Mouse (Mus musculus) forebrain, postnatal 0 days (tissue): ENCODE data around the gene Srd5a3. TPM values are rescaled to one million over a fixed set of nuclear protein-coding genes. Genes with fewer than 3 reads are reported as not detected.
A peak's percentile ranks its signal among the peaks of the same experiment; 100 is the strongest.
"Not testable (repeated sequence)": the region's sequence is repeated elsewhere in the genome, so short reads cannot be mapped to it uniquely, and the experiment has no call there.

Experiments
- ATAC-seq: fragments of 200-750 bp; cut with Nextera tagmentation; 2 replicates; pipeline ENCODE4 v1.8.0; 2017; ENCODE audit warnings: mild to moderate bottlenecking, moderate library complexity
- DNase-seq: peaks from one replicate; pipeline ENCODE4 v3.0.0-alpha.2; 2015
- H3K27ac ChIP-seq: fragments of 300-500 bp; sonication (generic); 2 replicates; pipeline ENCODE4 v1.5.1; 2014; ENCODE audit warnings: low read depth, mild to moderate bottlenecking, antibody characterized with exemption, low read length, moderate library complexity, mixed read lengths
- H3K27me3 ChIP-seq: fragments of 300-500 bp; sonication (generic); 2 replicates; pipeline ENCODE4 v1.6.1; 2014; ENCODE audit warnings: mild to moderate bottlenecking, low read length, mixed read lengths; ENCODE audit not compliant: insufficient read depth
- H3K36me3 ChIP-seq: fragments of 300-500 bp; sonication (generic); 2 replicates; pipeline ENCODE4 v1.6.1; 2014; ENCODE audit warnings: mild to moderate bottlenecking, moderate library complexity; ENCODE audit not compliant: insufficient read depth
- H3K4me1 ChIP-seq: fragments of 300-500 bp; sonication (generic); 2 replicates; pipeline ENCODE4 v1.6.1; 2014; ENCODE audit warnings: antibody characterized with exemption; ENCODE audit not compliant: insufficient read depth
- H3K4me2 ChIP-seq: fragments of 300-500 bp; sonication (generic); 2 replicates; pipeline ENCODE4 v1.6.1; 2014; ENCODE audit warnings: low read depth, mild to moderate bottlenecking, moderate library complexity
- H3K4me3 ChIP-seq: fragments of 300-500 bp; sonication (generic); 2 replicates; pipeline ENCODE4 v1.5.1; 2014; ENCODE audit warnings: low read depth, low read length, mixed read lengths
- H3K9ac ChIP-seq: fragments of 300-500 bp; sonication (generic); 2 replicates; pipeline ENCODE4 v1.6.1; 2014; ENCODE audit warnings: mild to moderate bottlenecking
- H3K9me3 ChIP-seq: fragments of 300-500 bp; sonication (generic); 2 replicates; pipeline ENCODE4 v1.6.1; 2016; ENCODE audit warnings: low read length
- CTCF ChIP-seq: sonication (generic); IDR thresholded peaks from 2 replicates; pipeline ENCODE4 v1.5.1; 2016; ENCODE audit warnings: antibody characterized with exemption, control low read depth, low read depth
- WGBS: fragments of 180-500 bp; shearing (Covaris S2); extraction: QIAGEN DNeasy Blood & Tissue Kit; methylation state at CpG from one replicate; pipeline ENCODE4 v1.1.7; 2014; 5-methylcytosine and 5-hydroxymethylcytosine counted together
- polyA plus RNA-seq: library from polyadenylated mRNA; unstranded; fragments of >200 nt; fragmentation: Nextera tagmentation; extraction: Ambion mirVana; gene quantifications from 2 replicates; pipeline ENCODE4 v1.2.1, GENCODE M21; 2015
- total RNA-seq: library from RNA; depleted of rRNA; stranded (reverse); fragments of >200 nt; gene quantifications from 2 replicates; pipeline ENCODE4 v1.2.3, GENCODE M21; 2014; rRNA removed

The Srd5a3 gene
- total RNA-seq (9.9 and 12.8 TPM in 2 replicates), polyA plus RNA-seq (17.5 and 21.3 TPM in 2 replicates)

DNA sequence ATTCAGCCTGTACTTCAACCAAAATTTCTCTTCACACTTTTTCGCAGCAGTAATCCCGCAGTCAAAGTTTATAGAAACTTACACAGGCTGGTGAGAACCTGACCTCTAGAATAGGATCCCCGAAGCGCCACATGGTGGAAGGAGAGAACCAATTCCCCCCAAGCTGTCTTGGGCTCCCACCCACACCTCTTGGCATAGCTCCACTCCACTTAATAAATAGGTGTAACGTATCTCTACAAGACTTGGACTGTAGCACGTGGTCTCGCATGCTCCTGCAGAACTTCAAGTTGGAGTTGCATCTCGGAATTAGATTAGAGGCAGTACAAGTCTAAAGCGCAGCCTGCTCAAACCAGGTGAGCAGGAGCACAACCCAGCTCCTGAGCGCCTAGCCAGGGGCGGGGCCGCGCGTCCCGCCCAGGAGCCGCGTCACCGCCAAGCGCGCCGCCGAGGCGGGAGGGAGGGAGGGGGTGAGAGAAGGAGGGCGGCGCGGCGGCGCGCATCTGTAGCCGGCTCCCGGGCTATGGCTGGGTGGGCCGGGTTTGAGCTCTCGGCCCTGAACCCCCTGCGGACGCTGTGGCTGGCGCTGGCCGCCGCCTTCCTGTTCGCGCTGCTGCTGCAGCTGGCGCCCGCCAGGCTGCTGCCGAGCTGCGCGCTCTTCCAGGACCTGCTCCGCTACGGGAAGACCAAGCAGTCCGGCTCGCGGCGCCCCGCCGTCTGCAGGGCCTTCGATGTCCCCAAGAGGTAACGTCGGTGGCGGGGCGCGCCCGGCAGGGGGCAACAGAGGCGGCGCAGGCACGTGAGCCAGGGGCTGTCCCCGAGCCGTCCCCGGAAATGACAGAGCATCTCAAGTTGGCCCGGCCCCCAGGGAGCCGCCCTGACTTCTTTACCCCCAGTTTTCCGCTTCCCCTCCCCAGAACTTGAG, at the start of gene Srd5a3:
TSS of gene Srd5a3 (plus strand) at position 464 of the 922 bp plus-strand sequence.
- TF ChIP-seq CTCF: peak; percentile 92

DNA sequence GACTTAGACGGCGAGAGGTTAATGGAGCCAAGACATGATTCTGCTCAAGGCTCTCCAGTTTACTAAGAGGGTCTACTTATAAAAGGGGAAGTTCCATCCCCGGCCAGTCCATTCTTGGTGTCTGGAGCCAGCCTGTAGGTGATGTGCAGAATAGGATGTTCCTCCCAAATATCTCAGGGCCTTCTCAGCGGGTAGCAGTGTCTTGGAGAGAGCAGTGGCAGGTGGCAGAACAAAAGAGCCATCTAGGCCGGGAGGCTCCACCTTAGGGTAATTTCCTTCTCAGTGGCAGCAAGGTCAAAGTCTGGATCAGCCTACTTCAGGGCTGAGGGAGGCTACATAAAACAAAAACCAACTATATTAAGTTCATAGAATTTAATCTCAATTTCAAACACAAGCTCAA, 36.3 kb upstream of the Srd5a3 start:
- H3K27me3 ChIP-seq, H3K27ac ChIP-seq, H3K36me3 ChIP-seq, DNase-seq, H3K9ac ChIP-seq, H3K9me3 ChIP-seq, H3K4me1 ChIP-seq, H3K4me2 ChIP-seq, H3K4me3 ChIP-seq, ATAC-seq: not testable (repeated sequence)
- 83% methylated on average over 5 of the region's 5 CpGs for WGBS

More for the DNA sequence above, at the start of gene Srd5a3:
- Histone ChIP-seq H3K9ac (peak within 1 kb of the TSS; percentile 95), H3K4me2 (peak within 1 kb of the TSS; percentile 89), H3K4me3 (peak within 1 kb of the TSS; percentile 83), H3K27ac (peak within 1 kb of the TSS; percentile 93), H3K4me1 (peaks cover 10% of the 10 kb centered on the region), H3K27me3 (no peaks in the 10 kb centered on the region), H3K9me3 (no peaks in the 10 kb centered on the region), H3K36me3 (no peaks in the 10 kb centered on the region)
- DNase-seq: peak; percentile 96
- WGBS: 2% methylated on average over 67 of the region's 69 CpGs
- peak; percentile 98 for ATAC-seq

DNA sequence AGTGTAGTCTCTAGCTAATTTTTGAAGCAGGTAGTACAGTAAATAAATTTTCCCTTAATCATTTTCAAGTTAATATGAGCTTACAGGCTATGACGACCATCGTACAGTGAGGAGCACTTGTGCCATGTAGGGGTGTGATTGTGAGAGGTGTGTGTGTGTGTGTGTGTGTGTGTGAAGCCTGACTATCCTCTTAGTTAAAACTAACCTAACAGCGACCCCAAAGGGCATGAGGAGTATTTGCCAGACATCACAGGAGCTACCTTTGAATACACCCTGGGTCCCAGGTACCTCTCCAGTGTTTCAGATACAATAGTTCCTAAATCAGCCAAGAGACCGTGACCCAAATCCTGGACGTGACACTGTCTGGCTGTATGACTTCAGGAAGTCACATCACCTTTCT, 32.8 kb upstream of the Srd5a3 start:
- DNase-seq (no peak), ATAC-seq (no peak)
- Histone ChIP-seq H3K9ac (no peak overlapping the region), H3K4me2 (no peak overlapping the region), H3K9me3 (no peaks in the 10 kb centered on the region), H3K27ac (no peak overlapping the region), H3K4me3 (no peak overlapping the region), H3K36me3 (no peaks in the 10 kb centered on the region), H3K4me1 (no peaks in the 10 kb centered on the region), H3K27me3 (no peaks in the 10 kb centered on the region)
- WGBS: 76% methylated on average over 5 of the region's 5 CpGs
- no peak for TF ChIP-seq CTCF

DNA sequence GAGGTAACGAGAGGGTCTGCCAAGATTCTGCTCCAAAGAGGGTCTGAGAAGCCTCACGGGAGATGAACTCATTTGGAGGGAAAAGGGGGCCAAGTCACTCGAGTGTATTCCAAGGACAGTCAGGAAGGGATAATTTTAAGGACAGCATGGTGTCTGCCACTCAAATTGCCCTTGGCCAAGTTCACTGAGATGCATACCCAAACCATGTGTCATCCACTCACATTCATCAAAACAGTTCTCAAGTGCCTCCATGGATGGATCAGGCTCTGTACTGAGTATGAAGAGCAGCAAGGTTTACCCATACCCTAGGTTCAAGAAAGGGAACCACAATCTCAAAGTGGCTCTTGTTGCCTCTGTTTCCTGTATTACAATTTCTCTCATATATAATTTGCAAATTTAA, 31.6 kb upstream of the Srd5a3 start:
- TF ChIP-seq CTCF: no peak
- ATAC-seq: no peak
- H3K27ac ChIP-seq: no peak overlapping the region
- no peak overlapping the region for H3K4me3 ChIP-seq
- H3K36me3 ChIP-seq: no peaks in the 10 kb centered on the region
- DNase-seq: no peak
- H3K9me3 ChIP-seq: no peaks in the 10 kb centered on the region
- H3K4me1 ChIP-seq: no peaks in the 10 kb centered on the region
- H3K4me2 ChIP-seq: no peak overlapping the region
- no peak overlapping the region for H3K9ac ChIP-seq
- WGBS: 72% methylated on average over 3 of the region's 3 CpGs
- H3K27me3 ChIP-seq: no peaks in the 10 kb centered on the region

DNA sequence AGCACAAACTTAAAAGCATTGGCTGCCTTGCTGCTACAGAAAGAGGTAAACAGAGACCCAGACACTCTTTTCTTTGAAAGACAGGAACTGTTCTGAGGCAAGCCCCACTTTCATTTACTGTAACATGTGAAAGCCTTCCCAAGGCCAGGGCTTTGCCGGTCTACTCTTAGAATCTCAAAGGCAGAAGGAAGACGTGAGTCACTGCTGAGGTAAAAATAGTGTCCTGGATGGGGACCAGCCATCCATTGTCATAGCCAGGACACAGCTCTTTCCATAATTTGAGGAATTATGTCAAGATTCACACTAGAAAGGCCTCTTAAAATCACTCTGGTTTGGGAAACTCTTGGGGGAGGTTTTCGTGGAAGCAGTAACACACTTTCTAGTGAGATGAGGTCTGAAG, 28.9 kb upstream of the Srd5a3 start:
- 87% methylated on average over 3 of the region's 3 CpGs for WGBS
- no peak for ATAC-seq

DNA sequence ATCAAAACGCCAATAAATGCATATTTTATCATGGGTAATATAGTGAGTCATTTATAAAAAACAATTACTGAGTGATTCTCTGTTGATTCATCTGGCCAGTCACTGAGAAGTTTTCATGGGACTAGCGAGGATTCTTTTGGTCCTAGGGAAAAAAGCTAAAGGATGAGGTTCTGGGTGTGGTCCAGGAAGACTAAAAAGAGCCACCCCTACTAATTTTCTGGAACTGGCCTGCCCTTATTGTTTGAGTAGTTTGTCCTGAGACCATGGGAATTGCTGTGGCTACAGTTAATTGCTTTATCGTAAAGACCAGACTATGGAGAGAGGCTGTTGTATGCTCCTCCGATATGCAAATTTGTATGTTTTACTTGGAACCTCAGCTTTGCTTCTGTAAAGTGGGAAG, 28.1 kb upstream of the Srd5a3 start:
- H3K4me1 ChIP-seq: no peaks in the 10 kb centered on the region
- no peak for DNase-seq
- TF ChIP-seq CTCF: no peak
- H3K27me3 ChIP-seq: no peaks in the 10 kb centered on the region
- H3K27ac ChIP-seq: no peak overlapping the region
- 79% methylated on average over 4 of the region's 4 CpGs for WGBS
- ATAC-seq: no peak
- H3K36me3 ChIP-seq: no peaks in the 10 kb centered on the region
- no peak overlapping the region for H3K9ac ChIP-seq
- H3K4me3 ChIP-seq: no peak overlapping the region
- no peaks in the 10 kb centered on the region for H3K9me3 ChIP-seq
- H3K4me2 ChIP-seq: no peak overlapping the region

More for the DNA sequence above, 28.9 kb upstream of the Srd5a3 start:
- H3K4me3 ChIP-seq: no peak overlapping the region
- no peaks in the 10 kb centered on the region for H3K9me3 ChIP-seq
- TF ChIP-seq CTCF: no peak
- no peak overlapping the region for H3K27ac ChIP-seq
- H3K9ac ChIP-seq: no peak overlapping the region
- H3K4me1 ChIP-seq: no peaks in the 10 kb centered on the region
- H3K27me3 ChIP-seq: no peaks in the 10 kb centered on the region
- no peaks in the 10 kb centered on the region for H3K36me3 ChIP-seq
- H3K4me2 ChIP-seq: no peak overlapping the region
- DNase-seq: no peak

DNA sequence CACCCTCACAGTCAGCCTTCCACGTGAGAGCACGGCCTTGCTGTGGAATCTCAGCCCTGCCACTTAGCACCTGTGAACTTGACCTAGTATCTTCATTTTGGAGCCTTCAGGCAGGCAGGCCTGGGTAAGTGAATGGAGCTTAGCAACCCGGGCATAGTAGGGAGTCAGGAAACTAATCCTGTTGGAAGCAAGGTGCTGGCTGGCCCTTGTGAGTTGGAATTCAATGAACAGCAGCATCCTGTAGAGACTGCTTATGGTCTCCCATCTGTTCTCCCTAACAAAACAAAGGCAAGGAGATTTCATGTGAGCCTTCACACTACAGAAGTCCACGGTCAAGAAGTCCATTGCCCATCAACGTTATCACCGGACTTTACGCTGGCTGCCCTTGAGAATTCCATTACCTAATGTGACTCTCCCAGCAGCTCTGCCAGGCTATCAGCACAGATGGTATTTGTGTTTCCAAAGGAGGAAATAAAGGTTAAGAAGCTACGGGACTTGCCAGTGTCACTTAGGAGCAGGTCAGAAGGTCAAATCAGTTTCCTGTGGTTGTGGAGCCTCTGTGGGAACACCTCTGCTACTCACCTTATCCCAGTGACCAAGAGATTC, 24.5 kb upstream of the Srd5a3 start:
- no peaks in the 10 kb centered on the region for H3K9me3 ChIP-seq
- no peak overlapping the region for H3K9ac ChIP-seq
- ATAC-seq (no peak), DNase-seq (no peak)
- no peak overlapping the region for H3K27ac ChIP-seq
- 81% methylated on average over 8 of the region's 8 CpGs for WGBS
- H3K4me1 ChIP-seq: no peaks in the 10 kb centered on the region
- no peaks in the 10 kb centered on the region for H3K36me3 ChIP-seq
- H3K4me2 ChIP-seq: no peak overlapping the region
- H3K4me3 ChIP-seq: no peak overlapping the region
- no peak for TF ChIP-seq CTCF
- H3K27me3 ChIP-seq: no peaks in the 10 kb centered on the region
